Mouse (Mus musculus) megakaryocyte, adult 5-6 weeks (primary cell): ENCODE measurements around the gene Rpl37. TPM values are rescaled to one million over a fixed set of nuclear protein-coding genes. Genes with fewer than 3 reads are reported as not detected.

Source experiments
- ATAC-seq: 2 replicates; pipeline ENCODE4 v1.8.0; 2016; ENCODE audit warnings: mild to moderate bottlenecking, inconsistent platforms; ENCODE audit not compliant: poor library complexity, severe bottlenecking
- total RNA-seq, 2 experiments: library from RNA; stranded (forward) in 1 of 2; stranded (reverse) in 1 of 2; fragments of 153-499, 151-499 nt in 1 of 2; fragments of 221-1000, 200-1000 nt in 1 of 2; gene quantifications; 2 replicates each; pipeline versions ENCODE4 v1.2.3 to v1.2.4; 2015 to 2017

Rpl37 gene
- 917 and 975 TPM in 2 replicates for total RNA-seq (2015)
- total RNA-seq (2017), result 1,352 and 1,548 TPM in 2 replicates

GRCm38 (mm10) chr15:5116270-5117030, at the start of gene Rpl37:
Gene Rpl37 (plus strand): TSS chr15:5116645.
- peak; percentile 95 for ATAC-seq

GRCm38 (mm10) chr15:5068801-5069518, 47.5 kb upstream of the Rpl37 start:
- no peak for ATAC-seq

GRCm38 (mm10) chr15:5081235-5081634, 35.2 kb upstream of the Rpl37 start:
- no peak for ATAC-seq

GRCm38 (mm10) chr15:5086162-5086561, 30.3 kb upstream of the Rpl37 start:
- peak; percentile 59; the same call in 1 of the 2 replicates for ATAC-seq

- ATAC-seq, result no peak
These were observed 27.4 kb upstream of the Rpl37 start for GRCm38 (mm10) chr15:5088850-5089608.

GRCm38 (mm10) chr15:5090131-5090530, 26.3 kb upstream of the Rpl37 start:
- ATAC-seq, result no peak

- ATAC-seq, result no peak
These were observed 20.7 kb upstream of the Rpl37 start for GRCm38 (mm10) chr15:5095534-5096301.

- no peak for ATAC-seq
These were observed 19.1 kb upstream of the Rpl37 start for GRCm38 (mm10) chr15:5097376-5097775.

- no peak for ATAC-seq
These were observed 14.1 kb upstream of the Rpl37 start for GRCm38 (mm10) chr15:5102312-5102711.

GRCm38 (mm10) chr15:5105891-5106290, 10.6 kb upstream of the Rpl37 start:
- no peak for ATAC-seq

GRCm38 (mm10) chr15:5106293-5106692, 10.2 kb upstream of the Rpl37 start:
- peak; percentile 51; the same call in 1 of the 2 replicates for ATAC-seq

GRCm38 (mm10) chr15:5107686-5108654, 8.5 kb upstream of the Rpl37 start, which contains the start of gene Card6:
Gene Card6 (minus strand): TSS chr15:5108539.
- peak; percentile 84 for ATAC-seq

GRCm38 (mm10) chr15:5108655-5109040, 7.8 kb upstream of the Rpl37 start:
- peak; percentile 34 for ATAC-seq

- ATAC-seq, result no peak
These were observed 3.8 kb upstream of the Rpl37 start for GRCm38 (mm10) chr15:5112651-5113050.

GRCm38 (mm10) chr15:5115173-5115572, 1.3 kb upstream of the Rpl37 start:
- ATAC-seq, result no peak

- ATAC-seq, result peak; percentile 19
These were observed 671 bp downstream of the Rpl37 start for GRCm38 (mm10) chr15:5117031-5117601.

- no peak for ATAC-seq
These were observed 2.2 kb downstream of the Rpl37 start for GRCm38 (mm10) chr15:5118626-5119025.

GRCm38 (mm10) chr15:5119192-5119591, 2.7 kb downstream of the Rpl37 start:
- no peak for ATAC-seq

- ATAC-seq, result no peak
These were observed 3.3 kb downstream of the Rpl37 start for GRCm38 (mm10) chr15:5119707-5120106.
